Mouse (Mus musculus) lung, adult 2 months (tissue): ENCODE data around the gene Samd15.

Experiments
- CTCF ChIP-seq: fragments of 200-500 bp; IDR thresholded peaks from 2 replicates; pipeline ENCODE4 v1.5.1; 2011; ENCODE audit warnings: mild to moderate bottlenecking, low read length, control low read depth; ENCODE audit not compliant: insufficient read depth
- POLR2A ChIP-seq: fragments of 200-500 bp; IDR thresholded peaks from 2 replicates; pipeline ENCODE4 v1.6.1; 2011; ENCODE audit warnings: low read depth, mild to moderate bottlenecking, control low read depth, low read length, borderline replicate concordance; ENCODE audit errors: extremely low read depth

GRCm38 (mm10) chr12:87256629-87257028, 57.1 kb downstream of the Samd15 start:
- TF ChIP-seq CTCF, result no peak
- no peak for TF ChIP-seq POLR2A
